Mouse (Mus musculus): ENCODE results near the gene Capn5.

- no peak for TF ChIP-seq CTCF (IDR thresholded peaks at IDR 0.05; ENCODE audit: low read depth, low read length)
- TF ChIP-seq POLR2A (IDR thresholded peaks at IDR 0.05; ENCODE audit: insufficient read depth, low read length) = no peak
Measured at GRCm38 (mm10) chr7:98119961-98120232, 58.2 kb downstream of the Capn5 start.
